Mouse (Mus musculus) megakaryocyte, embryonic 14.5 days (primary cell): ENCODE results near the gene Max. TPM values are rescaled to one million over a fixed set of nuclear protein-coding genes. Genes with fewer than 3 reads are reported as not detected.

ENCODE experiments used
- H3K27me3 ChIP-seq: replicated peaks from 2 replicates; pipeline ENCODE3; 2012; ENCODE audit warnings: inconsistent platforms
- H3K36me3 ChIP-seq: replicated peaks from 2 replicates; pipeline ENCODE3; 2012; ENCODE audit warnings: low read length, inconsistent platforms, mixed read lengths
- H3K4me1 ChIP-seq: 2 replicates; pipeline ENCODE4 v1.6.1; 2012; ENCODE audit warnings: inconsistent platforms
- H3K4me3 ChIP-seq: replicated peaks from 2 replicates; pipeline ENCODE3; 2012; ENCODE audit warnings: moderate library complexity, mild to moderate bottlenecking, inconsistent platforms
- H3K9me3 ChIP-seq: 2 replicates; pipeline ENCODE4 v1.6.1; 2012; ENCODE audit warnings: inconsistent platforms
- FLI1 ChIP-seq: IDR thresholded peaks from 2 replicates; pipeline ENCODE4 v1.6.1; 2012; ENCODE audit warnings: low read length, inconsistent platforms, mixed read lengths
- GATA1 ChIP-seq: IDR thresholded peaks from 3 replicates; pipeline ENCODE4 v1.6.1; 2012; ENCODE audit warnings: mixed read lengths, low read length, inconsistent platforms, borderline replicate concordance
- polyA plus RNA-seq: library from polyadenylated mRNA; stranded (reverse); fragments of >175 nt; gene quantifications from 2 replicates; pipeline ENCODE4 v1.2.3, GENCODE M21; 2012; ENCODE audit warnings: low replicate concordance; ENCODE audit not compliant: insufficient read depth

Gene Max
- polyA plus RNA-seq, 1 experiment, result 114 TPM

- TF ChIP-seq GATA1, result no peak
- H3K4me3 ChIP-seq, result no peak overlapping the region
These were observed 35.6 kb downstream of the Max start for GRCm38 (mm10) chr12:76926338-76926945.

GRCm38 (mm10) chr12:76924904-76925604 is 36.9 kb downstream of the Max start:
- Histone ChIP-seq H3K4me1 (peaks cover 32% of the 10 kb centered on the region), H3K9me3 (no peaks in the 10 kb centered on the region), H3K36me3 (peaks cover 82% of the 10 kb centered on the region), H3K27me3 (no peaks in the 10 kb centered on the region), H3K4me3 (no peak overlapping the region)
- TF ChIP-seq GATA1 (no peak), FLI1 (no peak)

More at GRCm38 (mm10) chr12:76926338-76926945, 35.6 kb downstream of the Max start:
- Histone ChIP-seq H3K36me3 (peaks cover 80% of the 10 kb centered on the region), H3K9me3 (no peaks in the 10 kb centered on the region), H3K4me1 (peaks cover 34% of the 10 kb centered on the region), H3K27me3 (no peaks in the 10 kb centered on the region)

GRCm38 (mm10) chr12:76923118-76923517 is 38.9 kb downstream of the Max start:
- H3K36me3 ChIP-seq, result peaks cover 79% of the 10 kb centered on the region
- no peaks in the 10 kb centered on the region for H3K9me3 ChIP-seq
- TF ChIP-seq FLI1 (no peak), GATA1 (no peak)
- H3K4me1 ChIP-seq, result peaks cover 25% of the 10 kb centered on the region
- no peaks in the 10 kb centered on the region for H3K27me3 ChIP-seq
- no peak overlapping the region for H3K4me3 ChIP-seq

- peaks cover 22% of the 10 kb centered on the region for H3K4me1 ChIP-seq
- no peaks in the 10 kb centered on the region for H3K9me3 ChIP-seq
- H3K4me3 ChIP-seq, result no peak overlapping the region
- H3K36me3 ChIP-seq, result peaks cover 79% of the 10 kb centered on the region
- H3K27me3 ChIP-seq, result no peaks in the 10 kb centered on the region
- TF ChIP-seq GATA1 (no peak), FLI1 (no peak)
These were observed 41.0 kb downstream of the Max start for GRCm38 (mm10) chr12:76920990-76921389.

- TF ChIP-seq FLI1 (no peak), GATA1 (no peak)
- H3K9me3 ChIP-seq, result no peaks in the 10 kb centered on the region
- no peak overlapping the region for H3K4me3 ChIP-seq
- peaks cover 19% of the 10 kb centered on the region for H3K4me1 ChIP-seq
- peaks cover 76% of the 10 kb centered on the region for H3K36me3 ChIP-seq
- H3K27me3 ChIP-seq, result no peaks in the 10 kb centered on the region
These were observed 41.6 kb downstream of the Max start for GRCm38 (mm10) chr12:76920398-76920797.

GRCm38 (mm10) chr12:76918855-76919254 is 43.1 kb downstream of the Max start:
- Histone ChIP-seq H3K4me3 (no peak overlapping the region), H3K9me3 (no peaks in the 10 kb centered on the region), H3K36me3 (peaks cover 81% of the 10 kb centered on the region), H3K4me1 (peaks cover 13% of the 10 kb centered on the region), H3K27me3 (no peaks in the 10 kb centered on the region)
- TF ChIP-seq GATA1 (no peak), FLI1 (no peak)

- H3K9me3 ChIP-seq, result no peaks in the 10 kb centered on the region
- TF ChIP-seq FLI1 (no peak), GATA1 (no peak)
- no peaks in the 10 kb centered on the region for H3K27me3 ChIP-seq
- no peak overlapping the region for H3K4me3 ChIP-seq
- H3K36me3 ChIP-seq, result peaks cover 79% of the 10 kb centered on the region
- peaks cover 13% of the 10 kb centered on the region for H3K4me1 ChIP-seq
These were observed 43.9 kb downstream of the Max start for GRCm38 (mm10) chr12:76918113-76918512.

- Histone ChIP-seq H3K27me3 (no peaks in the 10 kb centered on the region), H3K4me3 (no peak overlapping the region), H3K4me1 (peaks cover 13% of the 10 kb centered on the region), H3K9me3 (no peaks in the 10 kb centered on the region), H3K36me3 (peaks cover 82% of the 10 kb centered on the region)
- TF ChIP-seq GATA1 (no peak), FLI1 (no peak)
These were observed 45.8 kb downstream of the Max start for GRCm38 (mm10) chr12:76916163-76916562.

GRCm38 (mm10) chr12:76912193-76912592 is 49.8 kb downstream of the Max start:
- TF ChIP-seq GATA1 (no peak), FLI1 (no peak)
- Histone ChIP-seq H3K36me3 (peaks cover 81% of the 10 kb centered on the region), H3K4me1 (peaks cover 9% of the 10 kb centered on the region; the same call in 1 of the 2 replicates), H3K27me3 (no peaks in the 10 kb centered on the region), H3K9me3 (no peaks in the 10 kb centered on the region), H3K4me3 (no peak overlapping the region)

- Histone ChIP-seq H3K4me3 (no peak overlapping the region), H3K4me1 (peaks cover 11% of the 10 kb centered on the region), H3K27me3 (no peaks in the 10 kb centered on the region), H3K36me3 (peaks cover 78% of the 10 kb centered on the region), H3K9me3 (no peaks in the 10 kb centered on the region)
- TF ChIP-seq FLI1 (no peak), GATA1 (no peak)
These were observed 50.8 kb downstream of the Max start for GRCm38 (mm10) chr12:76911171-76911726.
